Mouse (Mus musculus) kidney, postnatal 0 days (tissue): ENCODE results near the gene Zfp385b. TPM values are rescaled to one million over a fixed set of nuclear protein-coding genes. Genes with fewer than 3 reads are reported as not detected.

Experiments used
- ATAC-seq: fragments of 200-750 bp; cut with Nextera tagmentation; replicated peaks from 2 replicates; pipeline ENCODE4 v1.8.0; 2017; ENCODE audit warnings: low read depth, moderate number of reproducible peaks, moderate TSS enrichment, moderate library complexity; ENCODE audit not compliant: low FRiP score
- DNase-seq: peaks from one replicate; pipeline ENCODE4 v3.0.0-alpha.2; 2016; ENCODE audit warnings: low spot score
- H3K27ac ChIP-seq: fragments of 300-500 bp; sonication (generic); 2 replicates; pipeline ENCODE4 v1.5.1; 2014; ENCODE audit warnings: mild to moderate bottlenecking
- H3K27me3 ChIP-seq: fragments of 300-500 bp; sonication (generic); 2 replicates; pipeline ENCODE4 v1.6.1; 2014; ENCODE audit warnings: low read length, mixed read lengths; ENCODE audit not compliant: insufficient read depth
- H3K36me3 ChIP-seq: fragments of 300-500 bp; sonication (generic); 2 replicates; pipeline ENCODE4 v1.6.1; 2014; ENCODE audit warnings: low read length, mixed read lengths; ENCODE audit not compliant: insufficient read depth
- H3K4me1 ChIP-seq: fragments of 300-500 bp; sonication (generic); replicated peaks from 2 replicates; pipeline ENCODE4 v1.6.1; 2014; ENCODE audit warnings: antibody characterized with exemption, low read length, mixed read lengths; ENCODE audit not compliant: insufficient read depth
- H3K4me2 ChIP-seq: fragments of 300-500 bp; sonication (generic); 2 replicates; pipeline ENCODE4 v1.6.1; 2014; ENCODE audit warnings: mild to moderate bottlenecking, low read length, moderate library complexity, mixed read lengths
- H3K4me3 ChIP-seq: fragments of 300-500 bp; sonication (generic); replicated peaks from 2 replicates; pipeline ENCODE4 v1.5.1; 2014; ENCODE audit warnings: low read depth, low read length
- H3K9ac ChIP-seq: fragments of 300-500 bp; sonication (generic); 2 replicates; pipeline ENCODE4 v1.6.1; 2014; ENCODE audit warnings: low read depth, low read length
- H3K9me3 ChIP-seq: fragments of 300-500 bp; sonication (generic); replicated peaks from 2 replicates; pipeline ENCODE4 v1.6.1; 2016; ENCODE audit warnings: low read length, inconsistent platforms, mixed read lengths
- CTCF ChIP-seq: IDR thresholded peaks from 2 replicates; pipeline ENCODE4 v1.5.1; 2016; ENCODE audit warnings: antibody characterized with exemption, low read depth, mild to moderate bottlenecking, moderate library complexity
- whole genome bisulfite sequencing: fragments of 180-500 bp; shearing (Covaris S2); extraction: QIAGEN DNeasy Blood & Tissue Kit; methylation state at CpG from one replicate; pipeline ENCODE4 v1.1.7; 2014; 5-methylcytosine and 5-hydroxymethylcytosine counted together
- polyA plus RNA-seq: library from polyadenylated mRNA; unstranded; fragments of >200 nt; fragmentation: Nextera tagmentation; extraction: Ambion mirVana; gene quantifications from 2 replicates; pipeline ENCODE4 v1.2.1, GENCODE M21; 2015

The Zfp385b gene
- polyA plus RNA-seq, 1 experiment from 2014 or later: 9.9 TPM

DNA sequence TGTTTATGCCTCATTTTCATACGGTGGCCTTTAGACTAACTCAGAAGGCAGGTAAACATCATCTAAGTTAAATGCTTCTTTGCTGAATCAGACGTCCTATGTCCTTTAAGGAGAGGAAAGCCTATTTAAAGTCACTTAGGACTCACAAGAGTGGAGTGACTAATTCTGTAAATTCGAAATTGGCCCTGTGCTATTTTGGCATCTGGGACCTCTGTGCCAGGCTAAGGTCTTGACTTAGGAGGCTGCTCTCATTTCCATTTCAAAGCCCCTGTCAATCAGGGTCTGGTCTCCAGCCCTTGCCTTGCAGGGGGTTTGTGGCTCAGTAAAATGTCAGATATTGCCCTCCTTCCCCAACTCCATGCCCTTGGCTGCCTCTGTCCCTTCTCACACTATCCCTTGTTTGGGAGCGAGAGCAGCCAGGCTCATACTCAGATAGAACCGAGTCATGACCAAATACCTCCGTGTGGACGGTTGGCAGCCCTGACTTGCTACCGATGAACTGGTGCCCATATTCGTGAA, 383.1 kb downstream of the Zfp385b start:
- H3K27ac ChIP-seq: no peak overlapping the region
- H3K4me1 ChIP-seq: no peaks in the 10 kb centered on the region
- H3K27me3 ChIP-seq: no peaks in the 10 kb centered on the region
- no peak for TF ChIP-seq CTCF
- 58% methylated on average over 9 of the region's 9 CpGs for WGBS
- ATAC-seq: no peak
- H3K4me2 ChIP-seq: no peak overlapping the region
- H3K9ac ChIP-seq: no peak overlapping the region
- H3K4me3 ChIP-seq: no peak overlapping the region
- H3K36me3 ChIP-seq: no peaks in the 10 kb centered on the region
- no peaks in the 10 kb centered on the region for H3K9me3 ChIP-seq
- no peak for DNase-seq

- Histone ChIP-seq H3K27ac (no peak overlapping the region), H3K36me3 (no peaks in the 10 kb centered on the region), H3K9me3 (no peaks in the 10 kb centered on the region), H3K4me3 (no peak overlapping the region), H3K4me1 (no peaks in the 10 kb centered on the region), H3K27me3 (no peaks in the 10 kb centered on the region), H3K9ac (no peak overlapping the region), H3K4me2 (no peak overlapping the region)
- DNase-seq (no peak), ATAC-seq (no peak)
- WGBS: 50% methylated on average over 10 of the region's 10 CpGs
- no peak for TF ChIP-seq CTCF
These were observed 400.0 kb downstream of the Zfp385b start for GRCm38 (mm10) chr2:77419476-77419875.

GRCm38 (mm10) chr2:77418078-77418477, 401.4 kb downstream of the Zfp385b start:
- no peak overlapping the region for H3K4me3 ChIP-seq
- H3K4me1 ChIP-seq: no peaks in the 10 kb centered on the region
- no peaks in the 10 kb centered on the region for H3K36me3 ChIP-seq
- ATAC-seq (no peak), DNase-seq (no peak)
- no peaks in the 10 kb centered on the region for H3K27me3 ChIP-seq
- H3K9me3 ChIP-seq: no peaks in the 10 kb centered on the region
- no peak for TF ChIP-seq CTCF
- 35% methylated on average over 5 of the region's 5 CpGs for WGBS
- H3K4me2 ChIP-seq: no peak overlapping the region
- H3K9ac ChIP-seq: no peak overlapping the region
- H3K27ac ChIP-seq: no peak overlapping the region

- DNase-seq: no peak
- 95% methylated on average over 9 of the region's 9 CpGs for WGBS
- no peaks in the 10 kb centered on the region for H3K36me3 ChIP-seq
- no peak for TF ChIP-seq CTCF
- H3K4me3 ChIP-seq: no peak overlapping the region
- no peaks in the 10 kb centered on the region for H3K27me3 ChIP-seq
- H3K4me1 ChIP-seq: no peaks in the 10 kb centered on the region
- H3K9ac ChIP-seq: no peak overlapping the region
- no peak overlapping the region for H3K27ac ChIP-seq
- H3K4me2 ChIP-seq: no peak overlapping the region
- no peak for ATAC-seq
- no peaks in the 10 kb centered on the region for H3K9me3 ChIP-seq
These were observed 407.3 kb downstream of the Zfp385b start for GRCm38 (mm10) chr2:77412171-77412570.

GRCm38 (mm10) chr2:77411612-77412011, 407.8 kb downstream of the Zfp385b start:
- no peak for DNase-seq
- Histone ChIP-seq H3K4me1 (no peaks in the 10 kb centered on the region), H3K4me3 (no peak overlapping the region), H3K36me3 (no peaks in the 10 kb centered on the region), H3K9ac (no peak overlapping the region), H3K9me3 (no peaks in the 10 kb centered on the region), H3K4me2 (no peak overlapping the region), H3K27ac (no peak overlapping the region), H3K27me3 (no peaks in the 10 kb centered on the region)
- ATAC-seq: no peak
- TF ChIP-seq CTCF: no peak
- WGBS: 83% methylated on average over 13 of the region's 13 CpGs

GRCm38 (mm10) chr2:77409521-77410135, 409.8 kb downstream of the Zfp385b start:
- ATAC-seq: no peak
- H3K4me3 ChIP-seq: no peak overlapping the region
- H3K27ac ChIP-seq: no peak overlapping the region
- H3K27me3 ChIP-seq: no peaks in the 10 kb centered on the region
- TF ChIP-seq CTCF: no peak
- no peaks in the 10 kb centered on the region for H3K9me3 ChIP-seq
- 48% methylated on average over 5 of the region's 5 CpGs for WGBS
- no peak overlapping the region for H3K9ac ChIP-seq
- DNase-seq: no peak
- H3K4me2 ChIP-seq: no peak overlapping the region
- H3K36me3 ChIP-seq: no peaks in the 10 kb centered on the region
- H3K4me1 ChIP-seq: no peaks in the 10 kb centered on the region

DNA sequence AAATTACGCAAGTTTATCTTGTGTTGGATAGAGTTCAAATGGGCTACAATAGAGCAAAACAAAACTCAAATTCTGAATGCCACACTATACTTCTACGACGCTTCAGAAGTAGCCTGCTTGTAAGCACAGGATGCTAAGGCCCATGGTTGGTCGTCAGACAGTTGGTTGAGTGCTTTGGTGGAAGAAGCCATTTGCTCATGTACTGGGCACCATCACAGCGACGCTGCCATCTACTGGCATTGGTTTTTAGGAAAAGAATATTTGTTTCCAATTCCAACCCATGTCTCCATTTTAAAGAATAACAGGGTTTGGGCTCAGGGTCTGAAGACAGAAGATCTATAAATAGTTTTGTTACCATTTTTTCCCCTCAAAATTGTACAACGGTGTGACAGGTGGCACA, 410.5 kb downstream of the Zfp385b start:
- peak; percentile 16 for DNase-seq
- ATAC-seq: no peak
- Histone ChIP-seq H3K4me2 (no peak overlapping the region), H3K9ac (no peak overlapping the region), H3K4me1 (no peaks in the 10 kb centered on the region), H3K36me3 (no peaks in the 10 kb centered on the region), H3K9me3 (no peaks in the 10 kb centered on the region), H3K27ac (no peak overlapping the region), H3K27me3 (no peaks in the 10 kb centered on the region), H3K4me3 (no peak overlapping the region)
- TF ChIP-seq CTCF: peak; percentile 58
- WGBS: 65% methylated on average over 7 of the region's 7 CpGs
